Mouse (Mus musculus): ENCODE measurements at regions not wholly inside any gene's neighbourhood (a gene's known extent, or its start where the extent isn't known, plus 50 kb on each side); places are given as distances from the start of the nearest gene placed in this dataset.

GRCm38 (mm10) chr3:60334133-60334532 lies 138.5 kb upstream of the Mbnl1 start:
- no peak overlapping the region for H3K27ac ChIP-seq (ENCODE audit: insufficient read depth, low read depth, low read length)
- no peak overlapping the region for H3K4me3 ChIP-seq (ENCODE audit: insufficient read depth, low read depth, low read length)
- H3K4me1 ChIP-seq (ENCODE audit: control insufficient read depth, insufficient read depth, low read length), result no peaks in the 10 kb centered on the region
- TF ChIP-seq CTCF (IDR thresholded peaks at IDR 0.05; ENCODE audit: insufficient read depth, low read depth, low read length) (no peak), POLR2A (IDR thresholded peaks at IDR 0.05; ENCODE audit: insufficient read depth, low read depth, low read length) (no peak)
- 92% methylated on average over 2 of the region's 2 CpGs for WGBS

- TF ChIP-seq POLR2A (IDR thresholded peaks at IDR 0.05; ENCODE audit: insufficient read depth, low read depth, low read length) (no peak), CTCF (IDR thresholded peaks at IDR 0.05; ENCODE audit: insufficient read depth, low read depth, low read length) (no peak)
- no peaks in the 10 kb centered on the region for H3K4me1 ChIP-seq (ENCODE audit: control insufficient read depth, insufficient read depth, low read length)
- H3K27ac ChIP-seq (ENCODE audit: insufficient read depth, low read depth, low read length), result no peak overlapping the region
- H3K4me3 ChIP-seq (ENCODE audit: insufficient read depth, low read depth, low read length), result no peak overlapping the region
Observed at GRCm38 (mm10) chr3:60346390-60346789, 126.2 kb upstream of the Mbnl1 start.

GRCm38 (mm10) chr3:60347049-60347448 lies 125.6 kb upstream of the Mbnl1 start:
- no peak overlapping the region for H3K27ac ChIP-seq (ENCODE audit: insufficient read depth, low read depth, low read length)
- no peaks in the 10 kb centered on the region for H3K4me1 ChIP-seq (ENCODE audit: control insufficient read depth, insufficient read depth, low read length)
- no peak overlapping the region for H3K4me3 ChIP-seq (ENCODE audit: insufficient read depth, low read depth, low read length)
- TF ChIP-seq CTCF (IDR thresholded peaks at IDR 0.05; ENCODE audit: insufficient read depth, low read depth, low read length) (no peak), POLR2A (IDR thresholded peaks at IDR 0.05; ENCODE audit: insufficient read depth, low read depth, low read length) (no peak)
- WGBS, result 74% methylated on average over 1 of the region's 1 CpGs

GRCm38 (mm10) chr3:60371176-60371965 lies 101.3 kb upstream of the Mbnl1 start:
- H3K4me3 ChIP-seq (ENCODE audit: insufficient read depth, low read depth, low read length), result no peak overlapping the region
- TF ChIP-seq POLR2A (IDR thresholded peaks at IDR 0.05; ENCODE audit: insufficient read depth, low read depth, low read length) (no peak), CTCF (IDR thresholded peaks at IDR 0.05; ENCODE audit: insufficient read depth, low read depth, low read length) (no peak)
- 70% methylated on average over 2 of the region's 2 CpGs for WGBS
- H3K4me1 ChIP-seq (ENCODE audit: control insufficient read depth, insufficient read depth, low read length), result no peaks in the 10 kb centered on the region
- H3K27ac ChIP-seq (ENCODE audit: insufficient read depth, low read depth, low read length), result no peak overlapping the region

- Histone ChIP-seq H3K4me3 (ENCODE audit: insufficient read depth, low read depth, low read length) (no peak overlapping the region), H3K4me1 (ENCODE audit: control insufficient read depth, insufficient read depth, low read length) (no peaks in the 10 kb centered on the region), H3K27ac (ENCODE audit: insufficient read depth, low read depth, low read length) (no peak overlapping the region)
- 79% methylated on average over 1 of the region's 1 CpGs for WGBS
- no peak for TF ChIP-seq CTCF (IDR thresholded peaks at IDR 0.05; ENCODE audit: insufficient read depth, low read depth, low read length)
- TF ChIP-seq POLR2A (IDR thresholded peaks at IDR 0.05; ENCODE audit: insufficient read depth, low read depth, low read length), result no peak
Observed at GRCm38 (mm10) chr3:60373662-60374061, 99.0 kb upstream of the Mbnl1 start.

GRCm38 (mm10) chr3:60388593-60388992 lies 84.0 kb upstream of the Mbnl1 start:
- Histone ChIP-seq H3K27ac (ENCODE audit: insufficient read depth, low read depth, low read length) (no peak overlapping the region), H3K4me3 (ENCODE audit: insufficient read depth, low read depth, low read length) (no peak overlapping the region), H3K4me1 (ENCODE audit: control insufficient read depth, insufficient read depth, low read length) (no peaks in the 10 kb centered on the region)
- TF ChIP-seq POLR2A (IDR thresholded peaks at IDR 0.05; ENCODE audit: insufficient read depth, low read depth, low read length) (no peak), CTCF (IDR thresholded peaks at IDR 0.05; ENCODE audit: insufficient read depth, low read depth, low read length) (no peak)
- WGBS, result 69% methylated on average over 2 of the region's 2 CpGs

- 79% methylated on average over 2 of the region's 2 CpGs for WGBS
- Histone ChIP-seq H3K4me1 (ENCODE audit: control insufficient read depth, insufficient read depth, low read length) (no peaks in the 10 kb centered on the region), H3K27ac (ENCODE audit: insufficient read depth, low read depth, low read length) (no peak overlapping the region), H3K4me3 (ENCODE audit: insufficient read depth, low read depth, low read length) (no peak overlapping the region)
- TF ChIP-seq POLR2A (IDR thresholded peaks at IDR 0.05; ENCODE audit: insufficient read depth, low read depth, low read length), result no peak
Observed at GRCm38 (mm10) chr3:60389032-60389431, 83.6 kb upstream of the Mbnl1 start.

- Histone ChIP-seq H3K27ac (ENCODE audit: insufficient read depth, low read depth, low read length) (no peak overlapping the region), H3K4me1 (ENCODE audit: control insufficient read depth, insufficient read depth, low read length) (no peaks in the 10 kb centered on the region), H3K4me3 (ENCODE audit: insufficient read depth, low read depth, low read length) (no peak overlapping the region)
- 83% methylated on average over 4 of the region's 4 CpGs for WGBS
- no peak for TF ChIP-seq POLR2A (IDR thresholded peaks at IDR 0.05; ENCODE audit: insufficient read depth, low read depth, low read length)
- no peak for TF ChIP-seq CTCF (IDR thresholded peaks at IDR 0.05; ENCODE audit: insufficient read depth, low read depth, low read length)
Observed at GRCm38 (mm10) chr3:60395299-60395698, 77.3 kb upstream of the Mbnl1 start.

GRCm38 (mm10) chr3:60396971-60397370 lies 75.7 kb upstream of the Mbnl1 start:
- TF ChIP-seq POLR2A (IDR thresholded peaks at IDR 0.05; ENCODE audit: insufficient read depth, low read depth, low read length) (no peak), CTCF (IDR thresholded peaks at IDR 0.05; ENCODE audit: insufficient read depth, low read depth, low read length) (no peak)
- 78% methylated on average over 3 of the region's 3 CpGs for WGBS
- Histone ChIP-seq H3K4me1 (ENCODE audit: control insufficient read depth, insufficient read depth, low read length) (no peaks in the 10 kb centered on the region), H3K4me3 (ENCODE audit: insufficient read depth, low read depth, low read length) (no peak overlapping the region), H3K27ac (ENCODE audit: insufficient read depth, low read depth, low read length) (no peak overlapping the region)

- Histone ChIP-seq H3K4me3 (ENCODE audit: insufficient read depth, low read depth, low read length) (no peak overlapping the region), H3K4me1 (ENCODE audit: control insufficient read depth, insufficient read depth, low read length) (no peaks in the 10 kb centered on the region), H3K27ac (ENCODE audit: insufficient read depth, low read depth, low read length) (no peak overlapping the region)
- TF ChIP-seq POLR2A (IDR thresholded peaks at IDR 0.05; ENCODE audit: insufficient read depth, low read depth, low read length) (no peak), CTCF (IDR thresholded peaks at IDR 0.05; ENCODE audit: insufficient read depth, low read depth, low read length) (no peak)
Observed at GRCm38 (mm10) chr3:60398796-60399195, 73.8 kb upstream of the Mbnl1 start.

All from olfactory bulb, adult 2 months (tissue).